Mouse (Mus musculus): Measurements from ENCODE around the gene Usp39.

- TF ChIP-seq POLR2A (IDR thresholded peaks at IDR 0.05; ENCODE audit: insufficient read length, low read depth) = no peak
- TF ChIP-seq TCF12 (IDR thresholded peaks at IDR 0.05; ENCODE audit: insufficient read depth, poor library complexity, severe bottlenecking) = no peak
- no peak for TF ChIP-seq POLR2AphosphoS2 (IDR thresholded peaks at IDR 0.05; ENCODE audit: insufficient read length, low read depth)
- no peak for TF ChIP-seq CEBPB (IDR thresholded peaks at IDR 0.05; ENCODE audit: insufficient read depth, poor library complexity, severe bottlenecking)
- TF ChIP-seq E2F4 (IDR thresholded peaks at IDR 0.05; ENCODE audit: insufficient read depth) = no peak
- TF ChIP-seq USF1 (IDR thresholded peaks at IDR 0.05; ENCODE audit: low read depth) = no peak
These were observed 29.2 kb upstream of the Usp39 start for GRCm38 (mm10) chr6:72374206-72374605.
